Mouse (Mus musculus): ENCODE data around the gene Klra8. TPM values are rescaled to one million over a fixed set of nuclear protein-coding genes. Genes with fewer than 3 reads are reported as not detected.
"Not testable (repeated sequence)": the region's sequence is repeated elsewhere in the genome, so short reads cannot be mapped to it uniquely, and the experiment has no call there.

Klra8 gene
- not detected in 2 replicates for polyA plus RNA-seq (2015; fragmentation: Nextera tagmentation; extraction: Ambion mirVana)

GRCm38 (mm10) chr6:130129798-130130197, at the start of gene Klra8:
Gene Klra8, minus strand, starts transcription at chr6:130129898.
- not testable (repeated sequence) for DNase-seq (ENCODE audit: low spot score); H3K9ac ChIP-seq (ENCODE audit: low read depth, low read length); H3K27ac ChIP-seq; ATAC-seq (replicated peaks; ENCODE audit: low FRiP score, low read depth); H3K27me3 ChIP-seq (ENCODE audit: insufficient read depth, low read length); H3K36me3 ChIP-seq (ENCODE audit: insufficient read depth, low read length); H3K4me1 ChIP-seq (replicated peaks; ENCODE audit: insufficient read depth, low read length); H3K4me2 ChIP-seq (ENCODE audit: low read length); H3K9me3 ChIP-seq (replicated peaks; ENCODE audit: low read length); H3K4me3 ChIP-seq (replicated peaks; ENCODE audit: low read depth, low read length)
- WGBS: 65% methylated on average over 4 of the region's 4 CpGs

GRCm38 (mm10) chr6:130110485-130110884, 19.2 kb downstream of the Klra8 start:
- Histone ChIP-seq H3K4me2 (ENCODE audit: low read length) (no peak overlapping the region), H3K4me3 (replicated peaks; ENCODE audit: low read depth, low read length) (no peak overlapping the region), H3K27ac (no peak overlapping the region), H3K4me1 (replicated peaks; ENCODE audit: insufficient read depth, low read length) (no peaks in the 10 kb centered on the region), H3K9me3 (replicated peaks; ENCODE audit: low read length) (no peaks in the 10 kb centered on the region), H3K9ac (ENCODE audit: low read depth, low read length) (no peak overlapping the region), H3K27me3 (ENCODE audit: insufficient read depth, low read length) (no peaks in the 10 kb centered on the region), H3K36me3 (ENCODE audit: insufficient read depth, low read length) (no peaks in the 10 kb centered on the region)
- no peak for TF ChIP-seq CTCF (IDR thresholded peaks at IDR 0.05; ENCODE audit: low read depth)
- no peak for DNase-seq (ENCODE audit: low spot score)
- no peak for ATAC-seq (replicated peaks; ENCODE audit: low FRiP score, low read depth)
- WGBS: 76% methylated on average over 1 of the region's 1 CpGs

DNA sequence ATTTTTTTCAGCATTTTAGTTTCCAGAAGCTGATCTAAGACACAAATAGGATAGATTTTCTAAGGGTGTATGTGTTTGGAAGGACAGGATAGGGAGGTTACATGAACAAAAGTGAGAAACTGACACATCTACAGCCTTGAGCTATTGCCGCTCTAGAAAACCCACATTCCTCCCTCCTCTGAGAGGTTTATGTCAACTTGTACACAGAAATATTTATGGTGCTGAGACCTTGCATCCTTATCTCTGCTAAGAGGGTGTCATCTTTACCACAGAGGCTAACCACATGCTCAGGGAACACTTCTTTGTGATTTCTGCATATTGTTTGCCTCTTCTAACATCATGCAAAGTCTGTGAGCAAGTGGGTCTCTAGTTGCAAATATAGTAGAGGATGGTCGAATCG, 27.0 kb downstream of the Klra8 start:
- not testable (repeated sequence) for H3K36me3 ChIP-seq (ENCODE audit: insufficient read depth, low read length); H3K4me2 ChIP-seq (ENCODE audit: low read length); H3K4me3 ChIP-seq (replicated peaks; ENCODE audit: low read depth, low read length); H3K9ac ChIP-seq (ENCODE audit: low read depth, low read length); H3K27ac ChIP-seq; DNase-seq (ENCODE audit: low spot score); H3K4me1 ChIP-seq (replicated peaks; ENCODE audit: insufficient read depth, low read length); H3K9me3 ChIP-seq (replicated peaks; ENCODE audit: low read length); ATAC-seq (replicated peaks; ENCODE audit: low FRiP score, low read depth); H3K27me3 ChIP-seq (ENCODE audit: insufficient read depth, low read length)
- 81% methylated on average over 3 of the region's 3 CpGs for WGBS

DNA sequence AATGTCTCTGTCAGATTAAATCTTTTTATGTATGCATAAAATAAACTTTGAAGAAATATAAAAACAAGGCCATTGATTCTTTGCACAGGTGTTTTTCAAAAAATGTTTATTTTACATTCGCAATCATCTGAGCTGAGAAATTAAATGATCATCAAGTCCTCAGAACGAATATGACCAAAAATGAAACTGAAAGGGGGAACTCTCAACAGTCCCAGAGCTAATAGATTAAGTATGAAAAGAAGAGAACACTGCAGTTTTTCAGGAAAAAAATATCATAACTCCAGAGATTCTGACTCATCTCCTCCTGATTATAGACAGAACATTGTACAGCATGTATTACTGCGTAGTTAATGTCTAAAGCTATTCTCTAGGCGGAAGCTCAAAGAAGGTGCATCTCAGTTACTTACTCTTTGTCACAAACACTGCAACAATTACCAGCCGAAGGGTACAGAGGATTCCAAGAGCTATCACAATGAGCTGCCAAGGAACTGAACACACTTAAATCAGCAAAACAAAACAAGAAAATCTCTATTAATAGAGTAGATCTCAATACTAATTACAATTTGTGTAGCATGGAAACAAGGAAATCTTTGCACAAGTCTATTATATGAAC, 37.3 kb downstream of the Klra8 start:
- Histone ChIP-seq H3K27ac (no peak overlapping the region), H3K4me2 (ENCODE audit: low read length) (no peak overlapping the region), H3K27me3 (ENCODE audit: insufficient read depth, low read length) (no peaks in the 10 kb centered on the region), H3K9ac (ENCODE audit: low read depth, low read length) (no peak overlapping the region), H3K9me3 (replicated peaks; ENCODE audit: low read length) (no peaks in the 10 kb centered on the region), H3K36me3 (ENCODE audit: insufficient read depth, low read length) (no peaks in the 10 kb centered on the region), H3K4me1 (replicated peaks; ENCODE audit: insufficient read depth, low read length) (no peaks in the 10 kb centered on the region), H3K4me3 (replicated peaks; ENCODE audit: low read depth, low read length) (no peak overlapping the region)
- no peak for ATAC-seq (replicated peaks; ENCODE audit: low FRiP score, low read depth)
- TF ChIP-seq CTCF (IDR thresholded peaks at IDR 0.05; ENCODE audit: low read depth): no peak
- WGBS: 77% methylated on average over 5 of the region's 5 CpGs
- DNase-seq (ENCODE audit: low spot score): no peak

DNA sequence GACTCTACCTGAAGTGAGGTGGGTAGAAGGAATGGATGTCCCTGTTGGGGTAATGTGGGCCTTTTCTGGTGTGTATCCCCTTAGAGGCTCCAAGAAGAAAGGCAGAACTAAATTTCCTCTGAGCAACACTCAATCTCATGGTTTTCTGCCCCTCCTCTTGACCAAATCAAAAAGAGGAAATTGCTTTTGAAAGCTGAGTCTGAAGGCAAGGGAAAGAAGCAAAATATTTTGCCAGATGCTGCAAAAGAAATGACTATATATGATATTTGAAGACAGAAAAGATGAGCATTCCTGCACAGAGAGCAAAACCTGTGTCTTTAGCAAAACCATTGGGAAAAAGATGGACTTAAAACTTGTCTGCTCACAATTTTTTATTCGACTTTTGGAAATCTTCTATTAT, 62.5 kb downstream of the Klra8 start, which contains the start of gene Klra4:
Klra4 (minus strand) TSS at position 101 of the 400 bp plus-strand sequence.
- ATAC-seq (replicated peaks; ENCODE audit: low FRiP score, low read depth); H3K36me3 ChIP-seq (ENCODE audit: insufficient read depth, low read length); H3K4me2 ChIP-seq (ENCODE audit: low read length); H3K4me1 ChIP-seq (replicated peaks; ENCODE audit: insufficient read depth, low read length); H3K9ac ChIP-seq (ENCODE audit: low read depth, low read length); H3K27me3 ChIP-seq (ENCODE audit: insufficient read depth, low read length); H3K4me3 ChIP-seq (replicated peaks; ENCODE audit: low read depth, low read length); DNase-seq (ENCODE audit: low spot score); H3K27ac ChIP-seq; H3K9me3 ChIP-seq (replicated peaks; ENCODE audit: low read length): not testable (repeated sequence)
- WGBS: 55% methylated on average over 1 of the region's 1 CpGs

Other genes with a start within 250 kb of the Klra8 start
- gene Klra5, start 212.2 kb downstream of the Klra8 start, polyA plus RNA-seq (2015; fragmentation: Nextera tagmentation; extraction: Ambion mirVana): not detected in 2 replicates
- not detected in 2 replicates for gene Klra6, start 102.9 kb downstream of the Klra8 start, polyA plus RNA-seq (2015; fragmentation: Nextera tagmentation; extraction: Ambion mirVana)
- gene Klra4, start 62.6 kb downstream of the Klra8 start, polyA plus RNA-seq (2015; fragmentation: Nextera tagmentation; extraction: Ambion mirVana): not detected in 2 replicates
- gene Klra9, start 63.2 kb upstream of the Klra8 start, polyA plus RNA-seq (2015; fragmentation: Nextera tagmentation; extraction: Ambion mirVana): not detected in 2 replicates
- gene Klra7, start 103.4 kb upstream of the Klra8 start, polyA plus RNA-seq (2015; fragmentation: Nextera tagmentation; extraction: Ambion mirVana): not detected in 2 replicates
- gene Klra10, start 152.0 kb upstream of the Klra8 start, polyA plus RNA-seq (2015; fragmentation: Nextera tagmentation; extraction: Ambion mirVana): not detected in 2 replicates
- not detected in 2 replicates for gene Klra3, start 207.7 kb upstream of the Klra8 start, polyA plus RNA-seq (2015; fragmentation: Nextera tagmentation; extraction: Ambion mirVana)